Mouse (Mus musculus): Measurements from ENCODE around the gene Ulbp1.
"Not testable (repeated sequence)": the region's sequence is repeated elsewhere in the genome, so short reads cannot be mapped to it uniquely, and the experiment has no call there.

Gene Ulbp1

GRCm38 (mm10) chr10:7473197-7473889 lies at the start of gene Ulbp1:
Gene Ulbp1, minus strand, starts transcription at chr10:7473638.
- DNase-seq: peak; percentile 79

- not testable (repeated sequence) for DNase-seq
Observed at GRCm38 (mm10) chr10:7498180-7498579, 24.7 kb upstream of the Ulbp1 start.

GRCm38 (mm10) chr10:7492384-7492783 lies 18.9 kb upstream of the Ulbp1 start:
- peak; percentile 14 for DNase-seq

GRCm38 (mm10) chr10:7483650-7484049 lies 10.2 kb upstream of the Ulbp1 start:
- DNase-seq: no peak

GRCm38 (mm10) chr10:7474225-7474624 lies 787 bp upstream of the Ulbp1 start:
- DNase-seq: not testable (repeated sequence)

- peak; percentile 11 for DNase-seq
Observed at GRCm38 (mm10) chr10:7471664-7472063, 1.8 kb downstream of the Ulbp1 start.

- DNase-seq: peak; percentile 10
Observed at GRCm38 (mm10) chr10:7470457-7470856, 3.0 kb downstream of the Ulbp1 start.

- DNase-seq: peak; percentile 79
Observed at GRCm38 (mm10) chr10:7469716-7470414, 3.6 kb downstream of the Ulbp1 start.

- peak; percentile 34 for DNase-seq
Observed at GRCm38 (mm10) chr10:7462006-7462405, 11.4 kb downstream of the Ulbp1 start.

GRCm38 (mm10) chr10:7438928-7439327 lies 34.5 kb downstream of the Ulbp1 start:
- no peak for DNase-seq

- peak; percentile 46 for DNase-seq
Observed at GRCm38 (mm10) chr10:7393143-7394035, 80.0 kb downstream of the Ulbp1 start.

GRCm38 (mm10) chr10:7391935-7392930 lies 81.2 kb downstream of the Ulbp1 start:
- DNase-seq: peak; percentile 57

- DNase-seq: peak; percentile 38
Observed at GRCm38 (mm10) chr10:7391561-7391934, 81.9 kb downstream of the Ulbp1 start.

- DNase-seq: peak; percentile 75
Observed at GRCm38 (mm10) chr10:7391108-7391507, 82.3 kb downstream of the Ulbp1 start.
